Mouse (Mus musculus) hindbrain, embryonic 15.5 days (tissue): Measurements from ENCODE around the gene Madcam1. TPM values are rescaled to one million over a fixed set of nuclear protein-coding genes. Genes with fewer than 3 reads are reported as not detected.

Source experiments
- ATAC-seq: fragments of 200-750 bp; cut with Nextera tagmentation; 2 replicates; pipeline ENCODE4 v1.8.0; 2017; ENCODE audit warnings: low read depth, moderate number of reproducible peaks, moderate TSS enrichment; ENCODE audit not compliant: low FRiP score
- H3K27ac ChIP-seq: fragments of 300-500 bp; sonication (generic); replicated peaks from 2 replicates; pipeline ENCODE4 v1.5.1; 2015; ENCODE audit warnings: mild to moderate bottlenecking, inconsistent platforms
- H3K27me3 ChIP-seq: fragments of 300-500 bp; sonication (generic); 2 replicates; pipeline ENCODE4 v1.6.1; 2015; ENCODE audit warnings: control low read depth, inconsistent platforms
- H3K36me3 ChIP-seq: fragments of 300-500 bp; sonication (generic); 2 replicates; pipeline ENCODE4 v1.6.1; 2015; ENCODE audit warnings: control low read depth, inconsistent platforms
- H3K4me1 ChIP-seq: fragments of 300-500 bp; sonication (generic); replicated peaks from 2 replicates; pipeline ENCODE4 v1.6.1; 2015; ENCODE audit warnings: control low read depth, inconsistent platforms
- H3K4me2 ChIP-seq: fragments of 300-500 bp; sonication (generic); 2 replicates; pipeline ENCODE4 v1.6.1; 2015; ENCODE audit warnings: moderate library complexity, mild to moderate bottlenecking, inconsistent platforms
- H3K4me3 ChIP-seq: fragments of 300-500 bp; sonication (generic); 2 replicates; pipeline ENCODE4 v1.5.1; 2015; ENCODE audit warnings: mild to moderate bottlenecking, inconsistent platforms
- H3K9ac ChIP-seq: fragments of 300-500 bp; sonication (generic); 2 replicates; pipeline ENCODE4 v1.6.1; 2015; ENCODE audit warnings: inconsistent platforms
- H3K9me3 ChIP-seq: fragments of 300-500 bp; sonication (generic); 2 replicates; pipeline ENCODE4 v1.6.1; 2016; ENCODE audit warnings: control low read depth, inconsistent platforms
- WGBS: fragments of 180-500 bp; shearing (Covaris S2); methylation state at CpG from one replicate; pipeline ENCODE4 v1.1.7; 2015; 5-methylcytosine and 5-hydroxymethylcytosine counted together
- polyA plus RNA-seq: library from polyadenylated mRNA; unstranded; fragments of >200 nt; fragmentation: Nextera tagmentation; extraction: Ambion mirVana; gene quantifications from 2 replicates; pipeline ENCODE4 v1.2.1, GENCODE M21; 2015

The Madcam1 gene
- polyA plus RNA-seq, 1 experiment from 2014 or later, result 0.87 TPM

- Histone ChIP-seq H3K9me3 (no peaks in the 10 kb centered on the region), H3K27ac (peak overlapping the region; percentile 78; the same call in 1 of the 2 replicates), H3K4me1 (peaks cover 24% of the 10 kb centered on the region), H3K27me3 (no peaks in the 10 kb centered on the region), H3K4me2 (peak overlapping the region; percentile 85), H3K9ac (peak overlapping the region; percentile 60), H3K4me3 (peak overlapping the region; percentile 64), H3K36me3 (peaks cover 33% of the 10 kb centered on the region)
- WGBS, result 8% methylated on average over 10 of the region's 10 CpGs
- ATAC-seq, result no peak
These were observed 18.7 kb downstream of the Madcam1 start for GRCm38 (mm10) chr10:79682916-79683582.

- H3K27me3 ChIP-seq, result no peaks in the 10 kb centered on the region
- H3K4me3 ChIP-seq, result peak overlapping the region; percentile 64
- peak overlapping the region; percentile 85 for H3K4me2 ChIP-seq
- H3K36me3 ChIP-seq, result peaks cover 43% of the 10 kb centered on the region
- H3K4me1 ChIP-seq, result peaks cover 24% of the 10 kb centered on the region
- 89% methylated on average over 6 of the region's 6 CpGs for WGBS
- no peak for ATAC-seq
- no peak overlapping the region for H3K27ac ChIP-seq
- no peaks in the 10 kb centered on the region for H3K9me3 ChIP-seq
- 0 out of 2 replicates have a peak overlapping the region, but pooled peaks have one; percentile 60 for H3K9ac ChIP-seq
These were observed 19.6 kb downstream of the Madcam1 start for GRCm38 (mm10) chr10:79683726-79684640.

- Histone ChIP-seq H3K9ac (no peak overlapping the region), H3K4me1 (peaks cover 24% of the 10 kb centered on the region), H3K36me3 (peaks cover 46% of the 10 kb centered on the region), H3K4me3 (no peak overlapping the region), H3K4me2 (no peak overlapping the region), H3K9me3 (no peaks in the 10 kb centered on the region), H3K27me3 (no peaks in the 10 kb centered on the region), H3K27ac (no peak overlapping the region)
- 95% methylated on average over 25 of the region's 25 CpGs for WGBS
- ATAC-seq, result no peak
These were observed 20.6 kb downstream of the Madcam1 start for GRCm38 (mm10) chr10:79684770-79685600.

GRCm38 (mm10) chr10:79686219-79686618 lies 21.9 kb downstream of the Madcam1 start:
- Histone ChIP-seq H3K4me3 (no peak overlapping the region), H3K9me3 (no peaks in the 10 kb centered on the region), H3K27me3 (no peaks in the 10 kb centered on the region), H3K9ac (no peak overlapping the region), H3K36me3 (peaks cover 46% of the 10 kb centered on the region), H3K4me1 (peaks cover 20% of the 10 kb centered on the region), H3K4me2 (no peak overlapping the region), H3K27ac (no peak overlapping the region)
- 93% methylated on average over 2 of the region's 2 CpGs for WGBS
- ATAC-seq, result no peak

- H3K4me3 ChIP-seq, result no peak overlapping the region
- H3K27me3 ChIP-seq, result no peaks in the 10 kb centered on the region
- no peak for ATAC-seq
- no peak overlapping the region for H3K27ac ChIP-seq
- H3K9ac ChIP-seq, result no peak overlapping the region
- no peak overlapping the region for H3K4me2 ChIP-seq
- no peaks in the 10 kb centered on the region for H3K9me3 ChIP-seq
- H3K4me1 ChIP-seq, result peaks cover 19% of the 10 kb centered on the region
- 95% methylated on average over 1 of the region's 1 CpGs for whole genome bisulfite sequencing
- H3K36me3 ChIP-seq, result peaks cover 46% of the 10 kb centered on the region
These were observed 22.3 kb downstream of the Madcam1 start for GRCm38 (mm10) chr10:79686691-79687090.

GRCm38 (mm10) chr10:79687513-79687912 lies 23.2 kb downstream of the Madcam1 start:
- Histone ChIP-seq H3K4me3 (no peak overlapping the region), H3K9me3 (no peaks in the 10 kb centered on the region), H3K27ac (no peak overlapping the region), H3K27me3 (no peaks in the 10 kb centered on the region), H3K36me3 (peaks cover 46% of the 10 kb centered on the region), H3K4me1 (peaks cover 19% of the 10 kb centered on the region), H3K9ac (no peak overlapping the region), H3K4me2 (no peak overlapping the region)
- 98% methylated on average over 6 of the region's 6 CpGs for WGBS
- ATAC-seq, result no peak

- H3K36me3 ChIP-seq, result peaks cover 46% of the 10 kb centered on the region
These were observed 24.4 kb downstream of the Madcam1 start, which contains the start of gene Gzmm for GRCm38 (mm10) chr10:79688720-79689119. Gene Gzmm (plus strand): TSS chr10:79689020.

GRCm38 (mm10) chr10:79689178-79689577 lies 24.8 kb downstream of the Madcam1 start:
- H3K36me3 ChIP-seq, result peaks cover 46% of the 10 kb centered on the region

More at GRCm38 (mm10) chr10:79688720-79689119, 24.4 kb downstream of the Madcam1 start, which contains the start of gene Gzmm:
- H3K27ac ChIP-seq, result no peak within 1 kb of the TSS
- no peaks in the 10 kb centered on the region for H3K9me3 ChIP-seq
- H3K4me1 ChIP-seq, result peaks cover 7% of the 10 kb centered on the region
- H3K27me3 ChIP-seq, result no peaks in the 10 kb centered on the region
- no peak for ATAC-seq
- H3K4me2 ChIP-seq, result no peak within 1 kb of the TSS
- H3K9ac ChIP-seq, result no peak within 1 kb of the TSS
- WGBS, result 80% methylated on average over 4 of the region's 4 CpGs
- no peak within 1 kb of the TSS for H3K4me3 ChIP-seq

GRCm38 (mm10) chr10:79691986-79692548 lies 27.7 kb downstream of the Madcam1 start:
- Histone ChIP-seq H3K36me3 (peaks cover 21% of the 10 kb centered on the region), H3K9ac (no peak overlapping the region), H3K27me3 (no peaks in the 10 kb centered on the region), H3K4me1 (no peaks in the 10 kb centered on the region), H3K4me2 (no peak overlapping the region), H3K4me3 (no peak overlapping the region), H3K9me3 (no peaks in the 10 kb centered on the region), H3K27ac (no peak overlapping the region)
- 98% methylated on average over 2 of the region's 2 CpGs for WGBS
- no peak for ATAC-seq

More at GRCm38 (mm10) chr10:79689178-79689577, 24.8 kb downstream of the Madcam1 start:
- no peak overlapping the region for H3K4me3 ChIP-seq
- H3K9ac ChIP-seq, result no peak overlapping the region
- H3K27me3 ChIP-seq, result no peaks in the 10 kb centered on the region
- H3K9me3 ChIP-seq, result no peaks in the 10 kb centered on the region
- no peak for ATAC-seq
- WGBS, result 100% methylated on average over 3 of the region's 3 CpGs
- H3K27ac ChIP-seq, result no peak overlapping the region
- peaks cover 2% of the 10 kb centered on the region for H3K4me1 ChIP-seq
- no peak overlapping the region for H3K4me2 ChIP-seq

- WGBS, result 77% methylated on average over 12 of the region's 12 CpGs
- no peak for ATAC-seq
- Histone ChIP-seq H3K4me1 (no peaks in the 10 kb centered on the region), H3K27ac (no peak overlapping the region), H3K9ac (no peak overlapping the region), H3K27me3 (no peaks in the 10 kb centered on the region), H3K4me2 (no peak overlapping the region), H3K9me3 (no peaks in the 10 kb centered on the region), H3K4me3 (no peak overlapping the region), H3K36me3 (peaks cover 5% of the 10 kb centered on the region)
These were observed 29.4 kb downstream of the Madcam1 start for GRCm38 (mm10) chr10:79693580-79694378.

GRCm38 (mm10) chr10:79694379-79694655 lies 30.0 kb downstream of the Madcam1 start:
- no peak overlapping the region for H3K4me2 ChIP-seq
- H3K9me3 ChIP-seq, result no peaks in the 10 kb centered on the region
- H3K27me3 ChIP-seq, result no peaks in the 10 kb centered on the region
- H3K27ac ChIP-seq, result no peak overlapping the region
- no peak for ATAC-seq
- no peaks in the 10 kb centered on the region for H3K36me3 ChIP-seq
- no peaks in the 10 kb centered on the region for H3K4me1 ChIP-seq
- WGBS, result 63% methylated on average over 6 of the region's 6 CpGs
- H3K4me3 ChIP-seq, result no peak overlapping the region
- no peak overlapping the region for H3K9ac ChIP-seq
